Comparison of ENCODE assay signal across 8 mouse cellular contexts in the genomic region with DNA sequence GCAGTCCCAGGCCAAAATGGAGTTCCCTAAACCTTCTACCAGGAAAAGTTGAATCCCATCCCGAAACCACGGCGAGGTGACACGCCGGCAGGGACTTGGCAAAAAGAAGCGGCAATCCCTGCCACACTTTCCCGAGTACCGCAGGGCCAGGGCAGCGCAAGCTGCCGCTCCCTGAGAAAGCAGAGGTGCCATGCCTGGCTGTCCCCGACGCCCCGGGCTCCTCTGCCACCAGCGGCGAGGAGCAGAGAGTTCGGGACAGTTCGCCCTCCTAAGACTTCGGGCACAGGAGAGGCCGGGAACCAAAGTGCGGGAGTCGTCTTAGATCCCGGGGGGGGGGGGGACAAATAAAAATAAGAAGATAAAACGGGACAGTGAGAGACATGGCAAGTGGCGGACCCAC. TPM values are rescaled to one million over a fixed set of nuclear protein-coding genes. Genes with fewer than 3 reads are reported as not detected.
DNase-seq lines count a peak whose midpoint lies in the region; ATAC-seq lines count a peak whose summit lies in the region.

No protein-coding gene starts in this region.

- no peaks in the 10 kb centered on the region for H3K27me3 ChIP-seq in embryonic facial prominence, embryonic 12.5 days
- H3K27me3 ChIP-seq in limb, embryonic 13.5 days, result no peaks in the 10 kb centered on the region
- no peaks in the 10 kb centered on the region for H3K27me3 ChIP-seq in midbrain, embryonic 16.5 days (ENCODE audit: control insufficient read depth, insufficient read depth, low read depth, low read length)

- H3K27ac ChIP-seq in embryonic facial prominence, embryonic 12.5 days, result peak overlapping the region; percentile 79
- peak overlapping the region; percentile 87; the same call in 1 of the 2 replicates for H3K27ac ChIP-seq in limb, embryonic 13.5 days
- H3K27ac ChIP-seq in midbrain, embryonic 16.5 days (ENCODE audit: low read length), result peak overlapping the region; percentile 83

- no peaks in the 10 kb centered on the region for H3K4me1 ChIP-seq in embryonic facial prominence, embryonic 12.5 days
- peaks cover 8% of the 10 kb centered on the region for H3K4me1 ChIP-seq in limb, embryonic 13.5 days
- peaks cover 9% of the 10 kb centered on the region for H3K4me1 ChIP-seq in midbrain, embryonic 16.5 days (ENCODE audit: control insufficient read depth, insufficient read depth, low read length)

- H3K9me3 ChIP-seq in embryonic facial prominence, embryonic 12.5 days, result no peaks in the 10 kb centered on the region
- no peaks in the 10 kb centered on the region for H3K9me3 ChIP-seq in limb, embryonic 13.5 days
- H3K9me3 ChIP-seq in midbrain, embryonic 16.5 days (replicated peaks; ENCODE audit: control insufficient read depth, low read length, poor library complexity, severe bottlenecking), result no peaks in the 10 kb centered on the region

- peak overlapping the region; percentile 68 for H3K9ac ChIP-seq in embryonic facial prominence, embryonic 12.5 days
- H3K9ac ChIP-seq in limb, embryonic 13.5 days, result peak overlapping the region; percentile 76
- H3K9ac ChIP-seq in midbrain, embryonic 16.5 days (ENCODE audit: low read depth, low read length), result peak overlapping the region; percentile 71

- ATAC-seq in embryonic facial prominence, embryonic 12.5 days (ENCODE audit: insufficient number of reproducible peaks, insufficient read depth, low FRiP score, low TSS enrichment), result no peak
- peak; percentile 22; the same call in 1 of the 2 replicates for ATAC-seq in limb, embryonic 13.5 days (ENCODE audit: low FRiP score, low read depth)
- ATAC-seq in midbrain, embryonic 16.5 days, result peak; percentile 46
- ATAC-seq in monocyte, adult 5-6 weeks (replicated peaks; ENCODE audit: insufficient number of reproducible peaks, low FRiP score, low TSS enrichment, poor library complexity, severe bottlenecking), result no peak

- intact Hi-C loops in left cerebral cortex, postnatal 36 days (cut with DNase I), result loop anchor here (5.0 kb wide), 1 partner anchor 156 kb away; no protein-coding TSS in a partner anchor
- intact Hi-C loops in heart, postnatal 14 days (cut with DNase I), result no loop called here

- WGBS in embryonic facial prominence, embryonic 12.5 days, result 24% methylated on average over 24 of the region's 24 CpGs
- 21% methylated on average over 24 of the region's 24 CpGs for WGBS in limb, embryonic 13.5 days
- 11% methylated on average over 24 of the region's 24 CpGs for WGBS in midbrain, embryonic 16.5 days

- peak overlapping the region; percentile 61 for H3K4me3 ChIP-seq in embryonic facial prominence, embryonic 12.5 days
- H3K4me3 ChIP-seq in limb, embryonic 13.5 days, result peak overlapping the region; percentile 64
- H3K4me3 ChIP-seq in midbrain, embryonic 16.5 days (ENCODE audit: low read depth, low read length), result peak overlapping the region; percentile 65

- DNase-seq in left cerebral cortex, postnatal 36 days (ENCODE audit: low spot score in 2 of 2), result peak; percentile 4 to 5
- no peak for DNase-seq in left cerebral cortex, adult 11 months (ENCODE audit: low spot score)
- peak; percentile 5 for DNase-seq in adrenal gland, adult 8-10 months
- DNase-seq in heart, postnatal 14 days, result peak; percentile 16 to 28

- H3K4me2 ChIP-seq in embryonic facial prominence, embryonic 12.5 days (replicated peaks), result peak overlapping the region; percentile 55
- H3K4me2 ChIP-seq in limb, embryonic 13.5 days (replicated peaks), result peak overlapping the region; percentile 64
- peak overlapping the region; percentile 71 for H3K4me2 ChIP-seq in midbrain, embryonic 16.5 days (ENCODE audit: low read length)

- no peaks in the 10 kb centered on the region for H3K36me3 ChIP-seq in embryonic facial prominence, embryonic 12.5 days
- no peaks in the 10 kb centered on the region for H3K36me3 ChIP-seq in limb, embryonic 13.5 days
- H3K36me3 ChIP-seq in midbrain, embryonic 16.5 days (ENCODE audit: control insufficient read depth, insufficient read depth, low read length), result no peaks in the 10 kb centered on the region

RNA-seq across cellular contexts. Expression of gene Thoc2, which starts 9.5 kb away (rescaled TPM):
- 10 to 100 TPM; 42.6 to 69.2 TPM for total RNA-seq in left cerebral cortex, postnatal 36 days (2021)
- total RNA-seq in adrenal gland, adult 8-10 months (2022), result 10 to 100 TPM; 36.4 to 68.3 (median 55.4) TPM
- polyA plus RNA-seq in embryonic facial prominence, embryonic 12.5 days (2016; fragmentation: Nextera tagmentation; extraction: Ambion mirVana), result 93.8 and 100 TPM in 2 replicates
- total RNA-seq in heart, postnatal 14 days (2021), result 10 to 100 TPM; 34.5 to 37.5 TPM
- polyA plus RNA-seq in limb, embryonic 13.5 days (2015; fragmentation: Nextera tagmentation; extraction: Ambion mirVana), result 94.2 and 96.7 TPM in 2 replicates
- 81.0 and 87.2 TPM in 2 replicates for polyA plus RNA-seq in midbrain, embryonic 16.5 days (2015; fragmentation: Nextera tagmentation; extraction: Ambion mirVana)
- total RNA-seq in monocyte, adult 5-6 weeks (2017), result 111 to 175 TPM (median 143 TPM) in 3 replicates

Comparison
In these comparisons a context has a peak if more than half of its experiments do, and no peak if none do; other contexts are left out.
1. ATAC-seq: peak in limb, embryonic 13.5 days (single experiment) and midbrain, embryonic 16.5 days (single experiment); none in embryonic facial prominence, embryonic 12.5 days (single experiment) and monocyte, adult 5-6 weeks (single experiment).
2. Peak in every context shown above with its lines, with median percentiles within 50 percentile points of each other: H3K27ac ChIP-seq, H3K4me2 ChIP-seq, H3K4me3 ChIP-seq and H3K9ac ChIP-seq.